Mouse (Mus musculus): ENCODE results near the gene Vegfb. TPM values are rescaled to one million over a fixed set of nuclear protein-coding genes. Genes with fewer than 3 reads are reported as not detected.

Vegfb gene
- polyA plus RNA-seq, 1 experiment from 2014 or later = 28.8 TPM

- peak; percentile 71 for DNase-seq (ENCODE audit: low spot score)
- peaks cover 27% of the 10 kb centered on the region for H3K4me1 ChIP-seq (replicated peaks; ENCODE audit: control insufficient read depth, insufficient read depth, low read length)
- WGBS = under 1% methylated on average over 28 of the region's 28 CpGs
These were observed 36.8 kb downstream of the Vegfb start for GRCm38 (mm10) chr19:6950613-6951153.

DNA sequence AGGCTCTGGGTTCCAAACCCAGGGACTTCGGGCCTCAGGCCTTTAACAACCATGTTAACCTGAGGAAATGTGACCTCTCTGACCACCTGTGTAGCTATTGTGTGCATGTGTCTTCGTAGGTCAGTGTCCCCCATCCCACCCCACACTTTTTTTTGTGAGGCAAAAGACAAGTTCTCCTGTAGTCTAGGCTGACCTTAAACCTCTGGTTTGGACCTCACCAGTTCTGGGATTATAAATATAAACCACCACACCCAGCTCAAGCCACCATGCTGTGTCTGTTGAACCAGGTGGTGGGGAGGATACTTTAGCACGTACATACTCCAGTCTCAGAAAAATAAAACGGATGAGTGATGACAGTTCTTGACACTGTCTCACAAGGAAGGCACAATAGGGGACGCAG, 37.5 kb downstream of the Vegfb start:
- H3K9me3 ChIP-seq (ENCODE audit: control insufficient read depth, low read length) = no peaks in the 10 kb centered on the region
- H3K9ac ChIP-seq (ENCODE audit: low read depth, low read length) = peak overlapping the region; percentile 89
- H3K27me3 ChIP-seq (replicated peaks; ENCODE audit: control insufficient read depth, insufficient read depth, low read length) = no peaks in the 10 kb centered on the region
- no peak for DNase-seq (ENCODE audit: low spot score)
- H3K36me3 ChIP-seq (ENCODE audit: control insufficient read depth, insufficient read depth, low read length) = peaks cover 9% of the 10 kb centered on the region; the same call in 1 of the 2 replicates
- WGBS = 62% methylated on average over 5 of the region's 5 CpGs
- peak overlapping the region; percentile 64 for H3K4me3 ChIP-seq (ENCODE audit: low read depth, low read length)
- H3K4me1 ChIP-seq (replicated peaks; ENCODE audit: control insufficient read depth, insufficient read depth, low read length) = peaks cover 27% of the 10 kb centered on the region
- no peak for ATAC-seq (replicated peaks; ENCODE audit: low FRiP score)
- peak overlapping the region; percentile 98 for H3K4me2 ChIP-seq
- H3K27ac ChIP-seq (ENCODE audit: low read depth, low read length) = no peak overlapping the region

More at GRCm38 (mm10) chr19:6950613-6951153, 36.8 kb downstream of the Vegfb start:
- ATAC-seq (replicated peaks; ENCODE audit: low FRiP score) = peak; percentile 34
- Histone ChIP-seq H3K9ac (ENCODE audit: low read depth, low read length) (peak overlapping the region; percentile 89), H3K36me3 (ENCODE audit: control insufficient read depth, insufficient read depth, low read length) (peaks cover 10% of the 10 kb centered on the region; the same call in 1 of the 2 replicates), H3K27ac (ENCODE audit: low read depth, low read length) (peak overlapping the region; percentile 98), H3K9me3 (ENCODE audit: control insufficient read depth, low read length) (no peaks in the 10 kb centered on the region), H3K4me2 (peak overlapping the region; percentile 98), H3K4me3 (ENCODE audit: low read depth, low read length) (peak overlapping the region; percentile 64), H3K27me3 (replicated peaks; ENCODE audit: control insufficient read depth, insufficient read depth, low read length) (no peaks in the 10 kb centered on the region)

DNA sequence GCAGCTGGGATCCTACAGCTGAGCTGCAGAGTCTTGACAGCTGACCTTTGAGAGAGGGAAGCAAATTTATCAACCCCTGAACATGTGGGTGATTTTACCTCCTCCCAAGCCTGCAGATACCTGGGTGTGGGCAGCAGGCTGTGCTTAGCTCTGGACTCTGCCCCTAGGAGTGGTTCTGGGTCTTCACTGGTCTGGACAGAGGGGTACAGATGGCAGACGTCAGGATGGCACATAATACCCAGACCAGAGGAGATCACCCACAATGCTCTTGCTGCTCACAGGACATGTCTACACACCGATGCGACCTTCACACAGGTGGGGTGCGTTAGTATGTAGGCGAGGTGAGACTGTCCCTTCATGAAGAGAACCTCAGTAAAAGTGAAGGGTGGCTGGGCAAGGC, 37.9 kb downstream of the Vegfb start:
- Histone ChIP-seq H3K4me3 (ENCODE audit: low read depth, low read length) (no peak overlapping the region), H3K36me3 (ENCODE audit: control insufficient read depth, insufficient read depth, low read length) (peaks cover 6% of the 10 kb centered on the region; the same call in 1 of the 2 replicates), H3K9ac (ENCODE audit: low read depth, low read length) (0 out of 2 replicates have a peak overlapping the region, but pooled peaks have one; percentile 1), H3K4me1 (replicated peaks; ENCODE audit: control insufficient read depth, insufficient read depth, low read length) (peaks cover 27% of the 10 kb centered on the region), H3K4me2 (peak overlapping the region; percentile 98), H3K27ac (ENCODE audit: low read depth, low read length) (no peak overlapping the region), H3K9me3 (ENCODE audit: control insufficient read depth, low read length) (no peaks in the 10 kb centered on the region), H3K27me3 (replicated peaks; ENCODE audit: control insufficient read depth, insufficient read depth, low read length) (no peaks in the 10 kb centered on the region)
- ATAC-seq (replicated peaks; ENCODE audit: low FRiP score) = no peak
- no peak for DNase-seq (ENCODE audit: low spot score)
- WGBS = 88% methylated on average over 5 of the region's 5 CpGs

GRCm38 (mm10) chr19:6948186-6948585, 39.3 kb downstream of the Vegfb start:
- Histone ChIP-seq H3K36me3 (ENCODE audit: control insufficient read depth, insufficient read depth, low read length) (0 out of 2 replicates have a peak, but pooled peaks cover 3% of the 10 kb centered on the region), H3K27ac (ENCODE audit: low read depth, low read length) (no peak overlapping the region), H3K9ac (ENCODE audit: low read depth, low read length) (no peak overlapping the region), H3K9me3 (ENCODE audit: control insufficient read depth, low read length) (no peaks in the 10 kb centered on the region), H3K4me2 (no peak overlapping the region), H3K4me3 (ENCODE audit: low read depth, low read length) (no peak overlapping the region), H3K4me1 (replicated peaks; ENCODE audit: control insufficient read depth, insufficient read depth, low read length) (peaks cover 26% of the 10 kb centered on the region), H3K27me3 (replicated peaks; ENCODE audit: control insufficient read depth, insufficient read depth, low read length) (no peaks in the 10 kb centered on the region)
- ATAC-seq (replicated peaks; ENCODE audit: low FRiP score) (no peak), DNase-seq (ENCODE audit: low spot score) (no peak)
- 83% methylated on average over 4 of the region's 4 CpGs for WGBS

- peaks cover 26% of the 10 kb centered on the region for H3K4me1 ChIP-seq (replicated peaks; ENCODE audit: control insufficient read depth, insufficient read depth, low read length)
- ATAC-seq (replicated peaks; ENCODE audit: low FRiP score) (no peak), DNase-seq (ENCODE audit: low spot score) (no peak)
- H3K36me3 ChIP-seq (ENCODE audit: control insufficient read depth, insufficient read depth, low read length) = 0 out of 2 replicates have a peak, but pooled peaks cover 3% of the 10 kb centered on the region
- no peak overlapping the region for H3K4me3 ChIP-seq (ENCODE audit: low read depth, low read length)
- H3K9me3 ChIP-seq (ENCODE audit: control insufficient read depth, low read length) = no peaks in the 10 kb centered on the region
- H3K27ac ChIP-seq (ENCODE audit: low read depth, low read length) = no peak overlapping the region
- no peak overlapping the region for H3K9ac ChIP-seq (ENCODE audit: low read depth, low read length)
- no peak overlapping the region for H3K4me2 ChIP-seq
- 56% methylated on average over 4 of the region's 4 CpGs for WGBS
- H3K27me3 ChIP-seq (replicated peaks; ENCODE audit: control insufficient read depth, insufficient read depth, low read length) = no peaks in the 10 kb centered on the region
These were observed 39.7 kb downstream of the Vegfb start for GRCm38 (mm10) chr19:6947742-6948141.

DNA sequence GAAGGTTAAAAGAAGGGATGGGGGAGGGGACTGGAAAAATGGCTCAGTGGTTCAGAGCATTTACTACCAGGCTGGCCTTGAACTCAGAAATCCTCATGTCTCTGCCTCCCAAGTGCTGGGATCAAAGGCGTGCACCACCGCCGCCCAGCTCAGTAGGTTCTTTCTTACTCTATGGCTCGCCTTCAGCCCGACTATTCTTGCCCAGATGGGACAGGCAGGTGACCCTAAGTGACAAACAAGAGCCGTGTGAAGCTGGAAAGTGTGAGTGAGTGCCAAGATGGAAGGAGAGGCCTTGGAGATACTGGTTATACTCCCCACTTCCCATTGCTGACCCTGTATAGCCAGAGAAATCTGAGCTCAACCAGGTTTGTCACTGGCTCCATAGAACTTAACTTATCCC, 43.7 kb downstream of the Vegfb start:
- peaks cover 16% of the 10 kb centered on the region for H3K4me1 ChIP-seq (replicated peaks; ENCODE audit: control insufficient read depth, insufficient read depth, low read length)
- 88% methylated on average over 6 of the region's 6 CpGs for WGBS

DNA sequence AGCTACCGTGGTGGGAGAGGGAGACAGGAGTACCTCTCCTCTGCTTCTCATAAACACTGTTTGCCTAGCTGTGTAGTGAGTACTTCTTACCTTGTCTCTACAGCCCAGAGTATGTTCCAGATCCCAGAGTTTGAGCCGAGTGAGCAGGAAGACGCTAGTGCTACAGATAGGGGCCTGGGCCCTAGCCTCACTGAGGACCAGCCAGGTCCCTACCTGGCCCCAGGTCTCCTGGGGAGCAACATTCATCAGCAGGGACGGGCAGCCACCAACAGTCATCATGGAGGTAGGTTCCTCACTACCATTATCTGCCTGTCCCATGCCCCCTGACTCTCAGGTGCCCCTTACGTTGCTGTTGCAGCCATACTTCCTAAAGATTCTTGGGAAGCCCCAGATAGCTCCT, 44.7 kb downstream of the Vegfb start:
- Histone ChIP-seq H3K36me3 (ENCODE audit: control insufficient read depth, insufficient read depth, low read length) (0 out of 2 replicates have a peak, but pooled peaks cover 3% of the 10 kb centered on the region), H3K4me3 (ENCODE audit: low read depth, low read length) (peak overlapping the region; percentile 70), H3K27ac (ENCODE audit: low read depth, low read length) (peak overlapping the region; percentile 87), H3K27me3 (replicated peaks; ENCODE audit: control insufficient read depth, insufficient read depth, low read length) (no peaks in the 10 kb centered on the region), H3K9ac (ENCODE audit: low read depth, low read length) (peak overlapping the region; percentile 83), H3K4me1 (replicated peaks; ENCODE audit: control insufficient read depth, insufficient read depth, low read length) (peaks cover 16% of the 10 kb centered on the region), H3K9me3 (ENCODE audit: control insufficient read depth, low read length) (no peaks in the 10 kb centered on the region), H3K4me2 (peak overlapping the region; percentile 96)
- 25% methylated on average over 5 of the region's 5 CpGs for WGBS
- peak; percentile 11; the same call in 1 of the 2 replicates for ATAC-seq (replicated peaks; ENCODE audit: low FRiP score)
- DNase-seq (ENCODE audit: low spot score) = no peak

More for the DNA sequence above, 43.7 kb downstream of the Vegfb start:
- Histone ChIP-seq H3K4me2 (no peak overlapping the region), H3K9me3 (ENCODE audit: control insufficient read depth, low read length) (no peaks in the 10 kb centered on the region), H3K9ac (ENCODE audit: low read depth, low read length) (no peak overlapping the region), H3K36me3 (ENCODE audit: control insufficient read depth, insufficient read depth, low read length) (0 out of 2 replicates have a peak, but pooled peaks cover 3% of the 10 kb centered on the region), H3K4me3 (ENCODE audit: low read depth, low read length) (no peak overlapping the region), H3K27me3 (replicated peaks; ENCODE audit: control insufficient read depth, insufficient read depth, low read length) (no peaks in the 10 kb centered on the region), H3K27ac (ENCODE audit: low read depth, low read length) (no peak overlapping the region)
- no peak for DNase-seq (ENCODE audit: low spot score)
- ATAC-seq (replicated peaks; ENCODE audit: low FRiP score) = no peak

DNA sequence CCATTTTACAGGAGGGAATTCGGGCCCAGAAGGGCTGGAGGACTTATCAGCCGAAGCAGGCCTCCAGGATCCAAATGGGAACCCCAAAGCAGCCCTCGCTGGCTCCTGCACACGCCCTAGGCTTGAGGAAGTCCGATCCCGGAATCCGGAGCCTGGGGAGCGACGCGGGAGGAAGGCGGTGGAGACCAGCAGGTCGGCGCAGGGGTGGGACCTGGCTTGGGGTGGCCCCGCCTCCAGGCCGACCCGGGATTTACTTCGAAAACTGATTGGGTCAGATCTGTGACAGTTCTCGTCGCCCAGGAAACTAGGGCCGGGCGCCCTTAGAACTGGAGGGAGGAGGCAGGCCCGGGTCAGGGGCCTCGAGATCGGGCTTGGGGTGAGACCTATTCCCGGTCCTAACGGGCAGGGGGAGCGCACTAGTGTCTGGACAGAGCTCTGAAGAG, 45.2 kb downstream of the Vegfb start, which contains the start of gene Gpr137:
TSS of gene Gpr137 (minus strand) at position 232 of the 443 bp plus-strand sequence.
- H3K9ac ChIP-seq (ENCODE audit: low read depth, low read length) = peak within 1 kb of the TSS; percentile 83
- peak; percentile 92 for ATAC-seq (replicated peaks; ENCODE audit: low FRiP score)

More for the DNA sequence above, 45.2 kb downstream of the Vegfb start, which contains the start of gene Gpr137:
- H3K4me2 ChIP-seq = peak within 1 kb of the TSS; percentile 96
- peak; percentile 94 for DNase-seq (ENCODE audit: low spot score)
- H3K4me3 ChIP-seq (ENCODE audit: low read depth, low read length) = peak within 1 kb of the TSS; percentile 70
- H3K9me3 ChIP-seq (ENCODE audit: control insufficient read depth, low read length) = no peaks in the 10 kb centered on the region
- H3K36me3 ChIP-seq (ENCODE audit: control insufficient read depth, insufficient read depth, low read length) = 0 out of 2 replicates have a peak, but pooled peaks cover 3% of the 10 kb centered on the region
- H3K27ac ChIP-seq (ENCODE audit: low read depth, low read length) = peak within 1 kb of the TSS; percentile 87
- peaks cover 16% of the 10 kb centered on the region for H3K4me1 ChIP-seq (replicated peaks; ENCODE audit: control insufficient read depth, insufficient read depth, low read length)
- H3K27me3 ChIP-seq (replicated peaks; ENCODE audit: control insufficient read depth, insufficient read depth, low read length) = no peaks in the 10 kb centered on the region
- under 1% methylated on average over 27 of the region's 27 CpGs for WGBS
